Mouse (Mus musculus): ENCODE data around the gene Cuedc2. TPM values are rescaled to one million over a fixed set of nuclear protein-coding genes. Genes with fewer than 3 reads are reported as not detected.

Cuedc2 gene
- 50.5 and 53.3 TPM in 2 replicates for polyA plus RNA-seq (2012; rRNA removed; ENCODE audit: low replicate concordance)

DNA sequence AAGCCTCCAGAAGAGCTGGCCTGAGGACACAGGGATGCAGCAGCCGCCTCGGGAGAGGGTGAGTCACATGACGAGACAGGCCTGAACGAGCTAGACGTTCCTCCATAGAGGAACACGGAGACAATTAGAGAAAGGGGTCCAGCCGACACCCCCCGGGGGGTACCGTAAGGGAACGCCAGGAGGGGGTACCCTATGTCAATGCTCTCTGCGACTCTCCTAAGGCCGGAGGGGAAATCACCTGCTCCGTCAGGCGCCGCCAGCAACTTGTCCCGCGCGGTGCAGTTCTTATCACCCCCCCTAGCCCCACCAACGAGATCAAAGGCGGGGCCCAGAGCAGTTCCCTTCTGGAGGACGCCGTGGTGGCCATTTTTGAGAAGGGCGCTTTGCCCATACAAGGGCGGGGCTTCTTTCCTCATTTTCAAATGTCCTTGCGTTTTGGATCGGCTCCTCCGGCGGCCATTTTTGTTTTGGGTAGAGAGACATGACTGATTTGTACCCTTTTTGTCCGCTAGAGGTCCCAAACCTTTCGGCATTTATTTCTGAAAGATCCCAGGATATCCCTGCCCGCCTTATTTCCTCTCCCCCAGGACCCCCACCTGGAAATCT, at the start of gene Cuedc2:
Gene Cuedc2 (minus strand): TSS at position 372 of the 606 bp plus-strand sequence.

GRCm38 (mm10) chr19:46350168-46350932, 11.8 kb upstream of the Cuedc2 start, which contains the start of gene 2310034G01Rik:
2310034G01Rik (minus strand) TSS chr19:46350302.

DNA sequence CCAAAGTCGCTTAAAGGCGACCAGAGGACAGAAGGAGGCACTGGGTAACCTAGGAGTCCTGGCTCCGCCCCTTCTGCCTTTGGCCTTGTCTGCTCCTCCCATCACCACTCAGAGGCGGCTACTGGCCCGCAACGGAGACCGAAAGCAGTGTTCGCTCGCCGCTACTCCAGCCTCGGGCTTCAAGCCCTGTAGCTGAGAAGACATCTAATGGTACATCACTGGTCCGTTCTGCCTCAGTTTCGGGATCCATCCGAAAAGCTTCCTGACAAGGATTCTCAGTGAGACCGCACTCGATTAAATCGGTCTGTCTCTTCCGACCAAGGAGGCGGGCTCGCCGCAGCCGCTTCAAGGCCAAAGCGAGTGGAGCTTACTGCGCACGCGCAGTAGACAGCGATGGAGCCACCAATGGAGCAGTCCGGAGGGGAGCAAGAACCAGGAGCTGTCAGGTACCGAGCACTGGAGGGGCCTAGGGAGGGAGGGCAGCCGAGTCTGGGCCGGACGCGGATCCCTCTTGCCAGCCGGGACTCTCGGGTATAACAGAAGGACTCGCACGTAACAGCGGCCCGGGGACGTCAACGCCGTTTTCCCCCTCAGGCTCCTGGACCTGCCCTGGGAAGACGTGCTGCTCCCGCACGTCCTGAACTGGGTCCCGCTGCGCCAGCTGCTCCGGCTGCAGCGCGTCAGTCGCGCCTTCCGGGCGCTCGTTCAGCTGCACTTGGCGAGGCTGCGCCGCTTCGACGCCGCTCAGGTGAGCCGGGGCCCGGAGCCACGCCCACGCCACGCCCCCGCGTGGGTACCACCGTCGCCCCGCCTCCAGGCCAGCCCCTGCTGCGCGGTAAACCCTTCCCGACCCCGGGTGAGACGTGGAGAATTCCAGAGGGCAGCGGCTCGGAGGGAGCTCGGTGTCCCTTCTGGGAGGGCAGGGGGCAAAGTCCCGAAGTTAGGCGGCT, 10.1 kb downstream of the Cuedc2 start, which contains the start of gene Fbxl15:
Gene Fbxl15 (plus strand): TSS at position 104 of the 950 bp plus-strand sequence.

GRCm38 (mm10) chr19:46326756-46327305, 11.7 kb downstream of the Cuedc2 start, which contains the start of gene Psd:
Psd (minus strand) TSS chr19:46327156.

GRCm38 (mm10) chr19:46304216-46304841, 34.2 kb downstream of the Cuedc2 start, which contains the start of gene Nfkb2:
Nfkb2 (plus strand) TSS chr19:46304320.

Other genes starting within 250 kb of the Cuedc2 start
- 1.9 and 13.0 TPM in 2 replicates for gene Elovl3, start 206.8 kb downstream of the Cuedc2 start, polyA plus RNA-seq (2012; rRNA removed; ENCODE audit: low replicate concordance)
- 0.10 and 1.1 TPM in 2 replicates for gene Pitx3, start 190.4 kb downstream of the Cuedc2 start, polyA plus RNA-seq (2012; rRNA removed; ENCODE audit: low replicate concordance)
- gene Gbf1, start 186.2 kb downstream of the Cuedc2 start, polyA plus RNA-seq (2012; rRNA removed; ENCODE audit: low replicate concordance) = 75.0 and 139 TPM in 2 replicates
- 68.3 and 139 TPM in 2 replicates for gene Nfkb2, start 34.4 kb downstream of the Cuedc2 start, polyA plus RNA-seq (2012; rRNA removed; ENCODE audit: low replicate concordance)
- 2.5 and 5.7 TPM in 2 replicates for gene Psd, start 11.5 kb downstream of the Cuedc2 start, polyA plus RNA-seq (2012; rRNA removed; ENCODE audit: low replicate concordance)
- gene Fbxl15, start 10.5 kb downstream of the Cuedc2 start, polyA plus RNA-seq (2012; rRNA removed; ENCODE audit: low replicate concordance) = 15.5 and 33.7 TPM in 2 replicates
- 18.6 and 29.8 TPM in 2 replicates for gene Mfsd13a, start 2.4 kb upstream of the Cuedc2 start, polyA plus RNA-seq (2012; rRNA removed; ENCODE audit: low replicate concordance)
- 0.69 and 1.1 TPM in 2 replicates for gene 2310034G01Rik, start 11.6 kb upstream of the Cuedc2 start, polyA plus RNA-seq (2012; rRNA removed; ENCODE audit: low replicate concordance)
- 93.6 and 128 TPM in 2 replicates for gene Actr1a, start 57.0 kb upstream of the Cuedc2 start, polyA plus RNA-seq (2012; rRNA removed; ENCODE audit: low replicate concordance)
- gene Sufu, start 58.2 kb upstream of the Cuedc2 start, polyA plus RNA-seq (2012; rRNA removed; ENCODE audit: low replicate concordance) = 18.6 and 25.1 TPM in 2 replicates
- gene Trim8, start 163.0 kb upstream of the Cuedc2 start, polyA plus RNA-seq (2012; rRNA removed; ENCODE audit: low replicate concordance) = 34.8 and 83.0 TPM in 2 replicates
- 10.4 and 23.6 TPM in 2 replicates for gene Arl3, start 234.5 kb upstream of the Cuedc2 start, polyA plus RNA-seq (2012; rRNA removed; ENCODE audit: low replicate concordance)
- 3.3 and 5.6 TPM in 2 replicates for gene Sfxn2, start 234.7 kb upstream of the Cuedc2 start, polyA plus RNA-seq (2012; rRNA removed; ENCODE audit: low replicate concordance)